In the genomic region with DNA sequence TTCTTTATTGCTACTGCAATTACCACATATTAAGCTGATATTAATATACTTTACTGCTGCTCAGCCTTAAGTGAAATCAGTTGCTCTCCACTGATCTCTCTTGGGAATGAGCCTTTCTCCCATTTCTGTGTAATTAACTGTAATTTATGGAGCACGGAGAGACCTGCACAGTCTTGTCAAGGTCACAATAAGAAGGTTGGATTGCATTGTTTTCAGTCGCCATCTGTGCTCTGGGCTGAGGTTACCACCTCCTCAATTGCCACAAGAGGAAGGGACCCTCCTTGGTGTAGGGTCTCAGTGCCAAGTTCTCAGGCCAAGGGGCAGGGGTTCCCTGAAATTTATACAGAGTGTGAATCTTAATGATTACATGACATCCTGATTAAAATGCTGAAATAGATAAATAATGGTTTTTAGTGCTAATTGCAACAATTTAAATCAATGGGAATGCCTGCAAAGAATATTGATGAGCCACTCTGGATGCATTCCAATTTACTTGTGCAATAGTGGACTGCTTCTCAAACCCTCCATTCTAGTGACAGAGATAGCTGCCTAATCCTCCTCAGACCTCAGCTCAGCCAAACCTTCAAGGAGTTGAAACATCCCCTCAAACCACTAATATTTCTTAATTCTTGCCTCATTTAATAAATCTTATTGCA, we compare ENCODE assay signal across 12 mouse cellular contexts.
DNase-seq lines count a peak whose midpoint lies in the region; ATAC-seq lines count a peak whose summit lies in the region.
"Had no signal": no experiment of that assay in that cellular context is flagged by ENCODE, and none has a peak within 500 bp of the region (broad histone marks: within the 10 kb centered on the region; RNA-seq: fewer than 3 reads in every experiment).

No protein-coding gene starts in this region.

- no peak overlapping the region for H3K27ac ChIP-seq in kidney, embryonic 16.5 days (ENCODE audit: low read length)
- peak overlapping the region; percentile 41; the same call in 1 of the 2 replicates for H3K27ac ChIP-seq in forebrain, embryonic 16.5 days (ENCODE audit: low read length)
- H3K27ac ChIP-seq: lung, embryonic 15.5 days had no signal

- 9% methylated on average over 2 of the region's 2 CpGs for WGBS in kidney, embryonic 16.5 days
- 8% methylated on average over 2 of the region's 2 CpGs for WGBS in forebrain, embryonic 16.5 days

- H3K36me3 ChIP-seq in kidney, embryonic 16.5 days (ENCODE audit: insufficient read depth, low read length), result no peaks in the 10 kb centered on the region
- H3K36me3 ChIP-seq in forebrain, embryonic 16.5 days (ENCODE audit: control insufficient read depth, insufficient read depth), result no peaks in the 10 kb centered on the region
- H3K36me3 ChIP-seq: lung, embryonic 15.5 days had no signal

- H3K9ac ChIP-seq in kidney, embryonic 16.5 days (replicated peaks; ENCODE audit: low read length), result no peak overlapping the region
- no peak overlapping the region for H3K9ac ChIP-seq in forebrain, embryonic 16.5 days (replicated peaks; ENCODE audit: low read depth, low read length)
- H3K9ac ChIP-seq: lung, embryonic 15.5 days had no signal

- no peaks in the 10 kb centered on the region for H3K4me1 ChIP-seq in kidney, embryonic 16.5 days (ENCODE audit: insufficient read depth, low read length)
- H3K4me1 ChIP-seq in forebrain, embryonic 16.5 days (replicated peaks; ENCODE audit: control insufficient read depth, insufficient read depth, low read length), result peaks cover 3% of the 10 kb centered on the region
- H3K4me1 ChIP-seq: lung, embryonic 15.5 days had no signal

- DNase-seq in kidney, postnatal 4 days, result no peak
- peak; percentile 11 for DNase-seq in retina, embryonic 14.5 days (ENCODE audit: low spot score)
- no peak for DNase-seq in retina, postnatal 1 day
- DNase-seq in thymus, postnatal 10 days (ENCODE audit: low spot score in 2 of 2), result no peak
- DNase-seq in layer of hippocampus, adult 9-11 months, result no peak
- no peak for DNase-seq in right cerebral cortex, postnatal 14 days
- DNase-seq: adrenal gland, postnatal 10 days; cerebellum, adult 9-11 months had no signal

- H3K4me3 ChIP-seq in kidney, embryonic 16.5 days (ENCODE audit: low read length), result no peak overlapping the region
- no peak overlapping the region for H3K4me3 ChIP-seq in forebrain, embryonic 16.5 days (replicated peaks; ENCODE audit: low read length)
- H3K4me3 ChIP-seq: lung, embryonic 15.5 days had no signal

- H3K27me3 ChIP-seq in kidney, embryonic 16.5 days (ENCODE audit: insufficient read depth, low read length), result no peaks in the 10 kb centered on the region
- H3K27me3 ChIP-seq in forebrain, embryonic 16.5 days (replicated peaks; ENCODE audit: control insufficient read depth, insufficient read depth, low read length), result no peaks in the 10 kb centered on the region
- H3K27me3 ChIP-seq: lung, embryonic 15.5 days had no signal

- peak; percentile 90 for ATAC-seq in kidney, embryonic 16.5 days (ENCODE audit: low FRiP score, low TSS enrichment)
- peak; percentile 87 for ATAC-seq in forebrain, embryonic 16.5 days
- ATAC-seq: inflammation-experienced regulatory T-cells, adult 6 months had no signal

- H3K4me2 ChIP-seq in kidney, embryonic 16.5 days (replicated peaks; ENCODE audit: low read depth, low read length), result no peak overlapping the region
- no peak overlapping the region for H3K4me2 ChIP-seq in forebrain, embryonic 16.5 days (ENCODE audit: low read length)
- H3K4me2 ChIP-seq: lung, embryonic 15.5 days had no signal

- no peaks in the 10 kb centered on the region for H3K9me3 ChIP-seq in kidney, embryonic 16.5 days (ENCODE audit: low read length)
- no peaks in the 10 kb centered on the region for H3K9me3 ChIP-seq in forebrain, embryonic 16.5 days (ENCODE audit: control insufficient read depth, low read length)
- H3K9me3 ChIP-seq: lung, embryonic 15.5 days had no signal
